Mouse (Mus musculus): ENCODE data around the gene Mgat5b. TPM values are rescaled to one million over a fixed set of nuclear protein-coding genes. Genes with fewer than 3 reads are reported as not detected.
A peak's percentile ranks its signal among the peaks of the same experiment; 100 is the strongest.

Gene Mgat5b
- total and polyA plus RNA-seq, 3 experiments: not detected

DNA sequence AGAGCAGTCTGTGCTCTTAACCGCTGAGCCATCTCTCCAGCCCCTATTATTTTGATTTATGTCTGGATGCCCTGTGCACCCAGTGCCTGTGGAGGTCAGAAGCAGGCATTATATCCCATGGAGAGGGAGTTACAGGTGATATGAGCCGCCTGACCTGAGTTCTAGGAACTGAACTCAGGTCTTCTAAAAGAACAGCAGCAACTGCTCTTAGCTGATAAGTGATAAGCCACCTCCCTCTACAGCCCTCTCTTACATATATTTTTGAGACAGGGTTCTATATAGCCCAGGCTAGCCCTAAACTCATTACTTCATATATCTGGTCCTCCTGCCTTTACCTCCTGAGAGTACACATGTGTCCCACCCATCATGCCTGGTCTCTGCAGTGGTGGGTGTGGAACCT lies 102.4 kb downstream of the Mgat5b start:
- H3K9ac ChIP-seq (ENCODE audit: control insufficient read depth, low read depth, low read length, poor library complexity, severe bottlenecking): no peak overlapping the region
- H3K9me3 ChIP-seq (replicated peaks; ENCODE audit: insufficient read depth, low read length): no peaks in the 10 kb centered on the region
- no peak for TF ChIP-seq CHD1 (IDR thresholded peaks at IDR 0.05; ENCODE audit: low read depth, low read length)
- TF ChIP-seq ZMIZ1 (IDR thresholded peaks at IDR 0.05; ENCODE audit: low read depth, low read length): no peak
- TF ChIP-seq POLR2A (IDR thresholded peaks at IDR 0.05; ENCODE audit: control insufficient read depth in 1 of 2, insufficient read depth in 1 of 2, low read depth in 1 of 2, low read length in 2 of 2, poor library complexity in 1 of 2): no peak
- TF ChIP-seq USF2 (IDR thresholded peaks at IDR 0.05; ENCODE audit: borderline replicate concordance in 1 of 2, insufficient read depth in 1 of 2, low read depth in 1 of 2, low read length in 2 of 2): no peak
- no peak for TF ChIP-seq TAL1 (IDR thresholded peaks at IDR 0.05; ENCODE audit: low read length)
- TF ChIP-seq MYB (IDR thresholded peaks at IDR 0.05; ENCODE audit: low read depth, low read length): no peak
- TF ChIP-seq USF1 (IDR thresholded peaks at IDR 0.05; ENCODE audit: low read depth, low read length): no peak
- TF ChIP-seq ZNF384 (IDR thresholded peaks at IDR 0.05; ENCODE audit: low read depth, low read length): no peak
- TF ChIP-seq TCF12 (IDR thresholded peaks at IDR 0.05; ENCODE audit: low read depth, low read length): no peak
- no peak for TF ChIP-seq GABPA (IDR thresholded peaks at IDR 0.05; ENCODE audit: low read depth, low read length)
- no peak for TF ChIP-seq MAZ (IDR thresholded peaks at IDR 0.05; ENCODE audit: low read depth, low read length)
- no peak overlapping the region for H3K4me3 ChIP-seq (ENCODE audit: control insufficient read depth in 1 of 2, insufficient read depth in 1 of 2, low read depth in 2 of 2, low read length in 2 of 2)
- no peaks in the 10 kb centered on the region for H3K36me3 ChIP-seq (ENCODE audit: control insufficient read depth in 1 of 2, insufficient read depth in 2 of 2, low read length in 2 of 2)
- H3K4me1 ChIP-seq (ENCODE audit: control insufficient read depth in 1 of 2, insufficient read depth in 2 of 2, low read length in 2 of 2): peaks cover 2 to 5% of the 10 kb centered on the region in 2 experiments; a peak in 2 of 4 replicates
- no peak overlapping the region for H3K27ac ChIP-seq (ENCODE audit: control insufficient read depth, low read depth, low read length)
- H3K79me2 ChIP-seq (ENCODE audit: control insufficient read depth, insufficient read depth, low read length, poor library complexity): no peaks in the 10 kb centered on the region
- no peaks in the 10 kb centered on the region for H3K27me3 ChIP-seq (ENCODE audit: control insufficient read depth in 1 of 2, insufficient read depth in 2 of 2, low read length in 2 of 2)
- DNase-seq (ENCODE audit: low read depth, low spot score): no peak

DNA sequence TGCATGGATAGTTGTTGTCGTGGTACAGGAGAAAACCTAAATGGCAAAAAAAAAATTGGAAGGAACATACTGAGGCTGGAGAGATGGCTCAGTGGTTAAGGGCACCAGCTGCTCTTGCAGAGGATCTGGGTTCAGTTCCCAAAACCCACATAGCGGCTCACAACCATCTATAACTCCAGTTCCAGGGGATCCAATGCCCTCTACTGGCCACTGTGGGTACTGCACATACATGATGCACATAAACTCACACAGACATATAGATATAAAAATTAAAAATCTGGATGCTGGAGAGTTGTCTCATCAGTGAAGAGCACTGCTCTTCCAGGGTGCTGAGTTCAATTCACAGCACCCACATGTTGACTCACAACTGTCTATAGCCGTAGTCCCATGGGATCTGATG lies 104.9 kb downstream of the Mgat5b start:
- Histone ChIP-seq H3K27me3 (ENCODE audit: control insufficient read depth in 1 of 2, insufficient read depth in 2 of 2, low read length in 2 of 2) (no peaks in the 10 kb centered on the region), H3K79me2 (ENCODE audit: control insufficient read depth, insufficient read depth, low read length, poor library complexity) (no peaks in the 10 kb centered on the region), H3K27ac (ENCODE audit: control insufficient read depth, low read depth, low read length) (no peak overlapping the region), H3K9ac (ENCODE audit: control insufficient read depth, low read depth, low read length, poor library complexity, severe bottlenecking) (no peak overlapping the region), H3K4me1 (ENCODE audit: control insufficient read depth in 1 of 2, insufficient read depth in 2 of 2, low read length in 2 of 2) (peaks cover 4 to 15% of the 10 kb centered on the region in 2 experiments; a peak in 3 of 4 replicates), H3K9me3 (replicated peaks; ENCODE audit: insufficient read depth, low read length) (no peaks in the 10 kb centered on the region), H3K4me3 (ENCODE audit: control insufficient read depth in 1 of 2, insufficient read depth in 1 of 2, low read depth in 2 of 2, low read length in 2 of 2) (no peak overlapping the region), H3K36me3 (ENCODE audit: control insufficient read depth in 1 of 2, insufficient read depth in 2 of 2, low read length in 2 of 2) (peaks cover 0 to 10% of the 10 kb centered on the region in 2 experiments; a peak in 2 of 4 replicates)
- TF ChIP-seq MAZ (IDR thresholded peaks at IDR 0.05; ENCODE audit: low read depth, low read length): no peak
- TF ChIP-seq POLR2A (IDR thresholded peaks at IDR 0.05; ENCODE audit: control insufficient read depth in 1 of 2, insufficient read depth in 1 of 2, low read depth in 1 of 2, low read length in 2 of 2, poor library complexity in 1 of 2): no peak
- peak; percentile 31 to 48 (median 46); a peak in 5 of 6 replicates for TF ChIP-seq CTCF (IDR thresholded peaks at IDR 0.05 in 2 of 3, conservative IDR thresholded peaks at IDR 0.05 in 1 of 3; ENCODE audit: control insufficient read depth in 1 of 3, insufficient read depth in 1 of 3, low read depth in 2 of 3, low read length in 3 of 3, poor library complexity in 1 of 3, severe bottlenecking in 1 of 3)
- no peak for TF ChIP-seq JUND (IDR thresholded peaks at IDR 0.05; ENCODE audit: low read depth, low read length)
- no peak for TF ChIP-seq KAT2A (conservative IDR thresholded peaks at IDR 0.05; ENCODE audit: low read depth, low read length)
- no peak for TF ChIP-seq ZMIZ1 (IDR thresholded peaks at IDR 0.05; ENCODE audit: low read depth, low read length)
- no peak for TF ChIP-seq POLR2AphosphoS2 (IDR thresholded peaks at IDR 0.05; ENCODE audit: low read length)
- TF ChIP-seq TAL1 (IDR thresholded peaks at IDR 0.05; ENCODE audit: low read length): no peak
- peak; percentile 32 for DNase-seq (ENCODE audit: low read depth, low spot score)

Measured in MEL (cell line).